Mouse (Mus musculus): ENCODE data around the gene Olfr12.

DNA sequence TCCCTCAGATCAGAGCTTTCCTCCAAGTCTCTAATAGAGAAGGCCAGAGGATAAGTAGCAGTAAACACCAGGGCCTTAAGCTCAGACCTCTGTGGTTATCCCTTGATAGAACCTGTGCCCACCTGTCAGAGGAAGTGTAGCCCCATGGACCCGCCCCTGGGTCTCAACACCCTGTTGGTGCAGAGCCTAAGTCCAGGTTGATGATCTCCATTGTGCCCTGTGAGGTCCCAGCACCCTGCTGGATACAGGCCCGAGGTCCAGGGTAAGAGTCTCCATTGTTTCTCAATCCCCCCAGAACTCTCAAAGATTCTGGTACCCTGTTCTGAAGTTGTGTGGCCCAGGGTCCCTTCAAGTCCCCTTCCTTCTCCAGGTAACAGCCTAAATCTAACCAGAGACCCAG, 28.5 kb downstream of the Olfr12 start:
- no peak for TF ChIP-seq CTCF (IDR thresholded peaks at IDR 0.05; ENCODE audit: extremely low read depth, insufficient read depth, low read length)
- no peak for TF ChIP-seq POLR2A (IDR thresholded peaks at IDR 0.05; ENCODE audit: extremely low read depth, insufficient read depth, low read length)

Measured in cortical plate, adult 2 months (tissue).